Mouse (Mus musculus) mature B cell (primary cell): ENCODE results near the gene Neu2.
"Not testable (repeated sequence)": the region's sequence is repeated elsewhere in the genome, so short reads cannot be mapped to it uniquely, and the experiment has no call there.

Source experiments
- in situ Hi-C: fragments of 300-500 bp; cut with MboI; formaldehyde crosslinking; loops from 2 replicates; pipeline ENCODE4 v1.14.3; 2019

The Neu2 gene

GRCm38 (mm10) chr1:87509561-87510165, at the start of gene Neu2:
Neu2 (plus strand) TSS chr1:87509889.
- in situ Hi-C loops, result no loop called here

GRCm38 (mm10) chr1:87467469-87467868, 42.2 kb upstream of the Neu2 start:
- in situ Hi-C loops, result no loop called here

GRCm38 (mm10) chr1:87468321-87468720, 41.4 kb upstream of the Neu2 start:
- in situ Hi-C loops, result no loop called here

- in situ Hi-C loops, result not testable (repeated sequence)
Observed at GRCm38 (mm10) chr1:87469971-87470370, 39.7 kb upstream of the Neu2 start, which contains the start of gene Snorc. Snorc (plus strand) TSS chr1:87470271.

GRCm38 (mm10) chr1:87471914-87472313, 37.8 kb upstream of the Neu2 start:
- in situ Hi-C loops, result no loop called here

GRCm38 (mm10) chr1:87472576-87472975, 37.1 kb upstream of the Neu2 start:
- in situ Hi-C loops, result no loop called here

GRCm38 (mm10) chr1:87475076-87475895, 34.4 kb upstream of the Neu2 start:
- in situ Hi-C loops, result no loop called here

- in situ Hi-C loops, result no loop called here
Observed at GRCm38 (mm10) chr1:87482546-87482945, 27.1 kb upstream of the Neu2 start.

GRCm38 (mm10) chr1:87486386-87486785, 23.3 kb upstream of the Neu2 start:
- in situ Hi-C loops, result no loop called here

- in situ Hi-C loops, result no loop called here
Observed at GRCm38 (mm10) chr1:87492285-87492684, 17.4 kb upstream of the Neu2 start.

GRCm38 (mm10) chr1:87493542-87493941, 16.1 kb upstream of the Neu2 start:
- in situ Hi-C loops, result no loop called here

GRCm38 (mm10) chr1:87505524-87505923, 4.2 kb upstream of the Neu2 start:
- in situ Hi-C loops, result no loop called here

GRCm38 (mm10) chr1:87507857-87508256, 1.8 kb upstream of the Neu2 start:
- in situ Hi-C loops, result no loop called here

GRCm38 (mm10) chr1:87508591-87509560, 813 bp upstream of the Neu2 start:
- in situ Hi-C loops, result no loop called here

GRCm38 (mm10) chr1:87510166-87510691, 540 bp downstream of the Neu2 start:
- in situ Hi-C loops, result no loop called here

- in situ Hi-C loops, result no loop called here
Observed at GRCm38 (mm10) chr1:87510845-87511244, 1.2 kb downstream of the Neu2 start.

- in situ Hi-C loops, result no loop called here
Observed at GRCm38 (mm10) chr1:87520467-87520866, 10.8 kb downstream of the Neu2 start.

- in situ Hi-C loops, result no loop called here
Observed at GRCm38 (mm10) chr1:87521523-87521922, 11.8 kb downstream of the Neu2 start.

GRCm38 (mm10) chr1:87525041-87525440, 15.4 kb downstream of the Neu2 start:
- in situ Hi-C loops, result no loop called here

- in situ Hi-C loops, result no loop called here
Observed at GRCm38 (mm10) chr1:87527191-87527590, 17.5 kb downstream of the Neu2 start.

- in situ Hi-C loops, result no loop called here
Observed at GRCm38 (mm10) chr1:87532346-87532745, 22.7 kb downstream of the Neu2 start.

- in situ Hi-C loops, result no loop called here
Observed at GRCm38 (mm10) chr1:87534118-87534517, 24.4 kb downstream of the Neu2 start.
